Mouse (Mus musculus): Measurements from ENCODE around the gene Mocs3.

- no peak for TF ChIP-seq CTCF (IDR thresholded peaks at IDR 0.05; ENCODE audit: borderline replicate concordance, control insufficient read depth, extremely low read depth, insufficient read depth, low read length, poor library complexity)
- TF ChIP-seq POLR2A (IDR thresholded peaks at IDR 0.05; ENCODE audit: control insufficient read depth, extremely low read depth, insufficient read depth, low read length, poor library complexity), result no peak
These were observed 36.7 kb upstream of the Mocs3 start for GRCm38 (mm10) chr2:168193685-168194084.
